Mouse (Mus musculus) gastrocnemius, postnatal 36 days (tissue): ENCODE data around the gene Zfp26. TPM values are rescaled to one million over a fixed set of nuclear protein-coding genes. Genes with fewer than 3 reads are reported as not detected.

Experiments
- DNase-seq, 2 experiments: peaks; one replicate each; pipeline ENCODE4 v3.0.0; 2022
- intact Hi-C: fragments of 180-260 bp; cut with DNase I; formaldehyde crosslinking; loops from one replicate; pipeline ENCODE4 v1.15.1; 2025
- long read RNA-seq, 2 experiments: library from polyadenylated mRNA; stranded (forward); transcript quantifications; one replicate each; pipeline ENCODE4 v2.0.0; 2021
- total RNA-seq, 2 experiments: library from RNA; stranded (reverse); gene quantifications; 2 replicates each; pipeline ENCODE4 v1.2.3; 2021

Gene Zfp26
- total RNA-seq, result 1 to 10 TPM; 7.6 to 9.4 TPM
- long read RNA-seq, experiment 1, partial matches to known transcripts, result 0 of 3 reads
- long read RNA-seq, experiment 1, other reads (novel, unspliced or antisense), result 3 of 3 reads
- long read RNA-seq, experiment 2, full-length matches to known transcripts, result 1 of 11 reads
- long read RNA-seq, experiment 2, partial matches to known transcripts, result 0 of 11 reads
- long read RNA-seq, experiment 2, other reads (novel, unspliced or antisense), result 10 of 11 reads

DNA sequence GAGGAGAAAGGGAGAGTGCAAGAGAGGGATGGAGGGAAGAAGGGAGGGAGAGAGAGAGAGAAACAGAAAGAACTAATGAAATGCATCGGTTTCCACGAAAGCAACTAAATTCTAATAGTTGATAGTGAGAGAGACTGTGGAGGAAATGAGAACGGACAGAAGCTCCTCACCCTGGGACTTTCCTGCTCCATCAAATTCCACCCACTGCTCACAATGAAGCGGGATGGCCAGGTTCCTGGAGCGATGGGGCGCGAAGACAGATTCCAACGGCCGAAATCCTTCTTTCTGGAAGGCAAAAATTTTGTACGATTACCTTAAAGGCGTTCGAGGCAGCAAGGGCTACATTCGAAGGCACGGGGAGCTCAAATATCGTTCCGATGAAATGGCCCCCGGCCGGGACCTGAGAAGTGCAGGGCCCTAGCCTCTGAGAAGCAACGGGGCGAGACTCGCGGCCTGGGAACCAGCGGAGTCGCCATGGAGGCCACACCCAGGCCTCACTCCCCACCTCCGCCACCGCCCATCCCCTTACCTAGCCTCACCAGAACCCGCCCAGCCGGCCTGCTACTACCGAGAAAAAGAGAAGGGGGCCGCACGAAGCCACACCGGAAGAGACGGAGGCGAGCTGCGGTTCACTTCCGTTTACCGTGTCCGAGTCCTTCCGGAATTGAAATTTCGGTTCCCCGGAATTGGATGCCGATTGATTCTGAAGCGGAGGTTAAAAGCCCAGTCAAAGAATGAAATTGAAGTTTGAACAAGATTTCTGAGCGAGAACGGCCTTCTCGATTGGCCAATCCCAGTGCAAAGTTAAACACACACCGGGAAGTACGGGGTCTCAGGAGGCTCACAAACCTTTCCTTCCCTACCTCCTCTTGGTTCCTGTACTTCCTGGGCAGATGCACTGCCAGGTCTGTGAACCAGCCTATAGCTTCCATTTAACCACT, at the start of gene Zfp26:
Gene Zfp26 (minus strand): TSS at position 786 of the 941 bp plus-strand sequence.
- DNase-seq, result peak; percentile 50 to 66
- intact Hi-C loops, result loop anchor here (10.0 kb wide), 3 partner anchors 145 to 1615 kb away; partner anchors contain the start of genes Gm49318 and Zfp653

DNA sequence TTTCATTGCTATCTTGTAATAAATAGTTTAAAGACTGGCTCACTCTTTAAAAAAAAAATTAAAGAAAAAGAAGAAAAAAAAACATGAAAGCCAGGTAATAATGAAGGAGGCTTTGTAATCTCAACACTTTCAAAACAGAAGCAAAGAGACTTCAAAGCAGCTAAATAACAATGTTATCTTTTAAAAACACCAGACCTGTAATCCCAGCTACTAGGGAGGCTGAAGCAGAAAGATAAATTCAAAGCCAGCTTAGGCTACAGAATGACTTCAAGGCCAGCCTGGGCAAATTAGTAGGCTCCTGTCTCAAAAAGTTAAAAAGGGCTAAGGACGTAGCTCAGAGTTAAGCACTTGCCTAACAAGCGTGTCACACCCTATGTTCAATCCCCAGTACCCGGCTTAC, 49.7 kb upstream of the Zfp26 start:
- DNase-seq, result no peak
- intact Hi-C loops, result no loop called here

DNA sequence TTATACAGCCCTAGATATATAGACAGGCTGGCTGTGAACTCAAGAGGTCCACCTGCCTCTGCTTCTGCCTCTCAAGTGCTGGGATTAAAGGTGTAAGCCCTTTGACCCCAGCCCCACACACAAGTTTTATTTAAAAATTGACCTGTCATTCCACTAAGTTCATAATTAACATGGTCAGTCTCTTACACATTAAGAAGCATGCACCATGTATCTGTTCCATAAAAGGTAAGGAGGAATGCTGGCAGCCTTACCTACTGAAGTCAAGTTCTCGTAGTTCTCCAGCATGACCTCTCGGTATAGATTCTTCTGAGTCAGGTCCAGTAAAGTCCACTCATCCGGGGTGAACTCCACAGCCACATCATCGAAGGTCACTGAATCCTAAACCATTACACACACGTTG, 44.8 kb upstream of the Zfp26 start:
- intact Hi-C loops, result no loop called here
- DNase-seq, result no peak

DNA sequence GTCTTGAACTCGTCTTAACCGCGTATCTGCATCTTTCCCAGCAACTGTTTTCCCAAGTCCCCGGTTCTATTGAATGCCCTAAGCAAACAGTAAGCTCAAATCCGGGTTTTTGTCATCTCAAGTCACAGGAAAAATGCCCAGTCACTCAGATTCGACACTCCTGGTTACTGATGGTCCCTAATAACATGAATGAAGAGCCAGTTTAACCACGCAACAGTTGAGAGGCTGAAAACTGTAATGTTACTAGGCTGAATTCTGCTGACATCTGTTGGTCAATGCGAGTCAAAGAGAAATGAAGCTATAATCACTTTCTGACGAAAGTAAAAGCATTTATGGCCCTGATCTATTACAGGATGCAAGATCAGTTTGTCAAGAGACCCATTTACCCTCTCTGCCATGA, 33.3 kb upstream of the Zfp26 start:
- intact Hi-C loops, result no loop called here
- DNase-seq, result no peak

DNA sequence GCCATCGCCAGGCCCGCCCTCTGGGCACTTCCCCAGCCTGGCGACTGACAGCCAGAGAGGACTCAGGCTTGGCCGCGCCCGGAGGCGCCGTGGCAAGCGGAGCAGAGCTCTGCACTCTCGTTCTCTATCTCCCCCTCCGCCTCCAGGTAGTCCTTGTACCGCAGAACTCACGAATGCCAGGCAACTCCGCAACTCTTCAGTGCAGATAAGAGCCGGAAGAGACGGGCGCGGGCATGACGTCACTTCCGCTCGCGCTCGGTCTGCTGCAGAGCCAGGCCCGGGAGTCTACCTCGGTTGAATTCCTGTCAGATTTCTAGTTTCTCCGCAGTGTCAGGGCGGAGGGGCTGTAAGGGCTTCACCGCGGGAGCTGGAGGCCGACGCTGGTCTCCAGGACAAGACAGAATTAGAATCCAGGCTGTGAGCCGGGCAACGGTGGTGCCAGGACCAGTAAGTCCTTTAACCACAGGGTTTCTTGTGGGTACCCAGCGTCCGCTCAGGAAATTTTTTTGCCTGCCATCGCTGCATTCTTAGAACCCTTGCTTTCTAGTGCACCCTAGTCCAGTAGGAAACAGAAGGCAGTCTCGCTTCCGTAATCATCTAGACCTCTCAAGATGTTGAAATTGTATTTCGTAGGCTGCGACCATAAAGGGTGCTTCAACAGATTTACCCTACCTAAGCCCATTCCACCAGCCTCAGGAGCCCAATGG, 32.7 kb upstream of the Zfp26 start, which contains the start of gene Zfp426:
Gene Zfp426 (minus strand): TSS at position 220 of the 707 bp plus-strand sequence.
- DNase-seq, result peak; percentile 67 to 86
- intact Hi-C loops, result no loop called here

DNA sequence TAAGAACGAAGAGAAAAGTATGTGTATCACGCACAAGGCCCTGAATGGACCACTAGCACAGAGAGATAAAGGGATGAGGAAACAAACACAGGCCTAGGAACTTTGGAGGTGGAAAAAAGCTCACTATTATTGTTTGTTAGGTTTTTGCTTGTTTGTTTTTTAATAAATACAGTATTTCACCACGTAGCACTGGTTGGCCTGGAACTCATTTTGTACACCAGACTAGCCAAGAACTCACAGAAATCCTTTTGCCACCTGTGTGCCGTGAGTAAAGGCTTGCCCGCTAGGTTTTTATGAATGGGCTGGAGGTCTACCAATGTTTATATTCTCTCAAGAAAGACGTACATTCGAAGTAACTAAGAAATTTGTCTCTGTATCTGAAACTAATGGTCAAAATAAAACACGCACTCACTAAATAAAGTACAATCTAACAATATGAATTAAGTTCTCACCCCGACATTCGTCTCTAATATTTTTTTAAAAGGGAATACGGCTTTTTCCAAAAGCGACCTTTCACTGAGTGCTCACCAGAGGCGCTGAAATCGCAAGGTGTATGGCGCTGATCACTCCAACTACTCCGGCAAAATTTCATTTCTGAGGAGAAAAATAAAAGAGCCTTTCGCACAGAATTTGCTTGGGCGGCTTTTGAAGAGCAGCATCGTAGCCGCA, 32.0 kb upstream of the Zfp26 start:
- intact Hi-C loops, result no loop called here
- DNase-seq, result no peak

DNA sequence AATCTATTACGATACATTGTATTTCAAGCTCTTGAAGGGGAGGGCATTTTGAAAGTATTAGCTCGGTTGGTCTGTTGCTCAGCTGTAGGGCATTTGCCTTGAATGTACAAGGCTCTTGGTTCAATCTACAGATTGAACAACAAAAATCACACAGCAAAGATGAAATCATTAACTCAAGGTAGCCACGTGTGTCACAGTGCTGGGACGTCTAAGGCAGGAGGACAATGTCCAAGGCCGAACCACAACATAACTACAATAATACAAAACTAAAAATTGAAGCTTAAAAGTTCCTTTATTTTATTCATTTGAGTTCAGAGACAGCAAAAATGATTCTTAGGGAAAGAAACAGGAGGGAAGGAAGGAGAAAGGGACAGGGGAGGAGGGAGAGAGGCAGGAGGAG, 29.6 kb upstream of the Zfp26 start:
- DNase-seq, result no peak
- intact Hi-C loops, result no loop called here

DNA sequence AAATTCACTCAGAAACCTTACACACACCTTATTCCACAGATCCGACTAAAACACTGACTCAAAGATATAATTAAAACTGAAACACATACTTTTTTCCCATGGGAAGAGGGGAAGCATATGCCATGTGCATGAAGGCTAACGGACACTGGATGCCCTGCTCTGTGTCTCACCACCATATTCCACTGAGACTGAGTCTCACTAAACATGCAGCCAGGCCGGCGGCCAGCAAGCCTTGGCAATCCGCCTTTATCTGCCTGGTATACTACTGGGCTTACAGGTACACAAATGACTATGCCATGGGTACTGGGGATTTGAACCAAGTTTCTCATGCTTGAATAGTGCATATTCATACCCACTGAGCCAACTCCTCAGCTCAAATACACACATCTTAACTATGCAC, 19.4 kb upstream of the Zfp26 start:
- intact Hi-C loops, result no loop called here
- DNase-seq, result no peak

DNA sequence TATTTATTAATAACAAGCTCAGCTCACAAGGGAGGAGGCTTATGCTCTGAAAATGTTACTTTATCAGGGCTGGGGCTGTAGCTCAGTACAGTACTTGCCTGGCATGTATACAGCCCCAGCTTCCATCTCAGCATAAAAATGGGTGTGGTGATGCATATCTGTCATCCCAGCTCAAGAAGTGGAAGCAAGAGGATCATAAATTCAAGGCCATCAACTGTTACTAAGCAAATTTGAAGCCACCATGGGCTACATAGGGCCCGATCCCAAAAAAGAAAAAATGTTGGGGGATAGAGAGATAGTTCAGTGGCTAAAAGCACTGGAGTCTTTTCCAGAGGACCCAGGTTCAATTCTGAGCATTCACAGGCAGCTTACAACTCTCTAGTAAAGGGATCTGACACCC, 16.7 kb upstream of the Zfp26 start:
- intact Hi-C loops, result no loop called here
- no peak for DNase-seq

DNA sequence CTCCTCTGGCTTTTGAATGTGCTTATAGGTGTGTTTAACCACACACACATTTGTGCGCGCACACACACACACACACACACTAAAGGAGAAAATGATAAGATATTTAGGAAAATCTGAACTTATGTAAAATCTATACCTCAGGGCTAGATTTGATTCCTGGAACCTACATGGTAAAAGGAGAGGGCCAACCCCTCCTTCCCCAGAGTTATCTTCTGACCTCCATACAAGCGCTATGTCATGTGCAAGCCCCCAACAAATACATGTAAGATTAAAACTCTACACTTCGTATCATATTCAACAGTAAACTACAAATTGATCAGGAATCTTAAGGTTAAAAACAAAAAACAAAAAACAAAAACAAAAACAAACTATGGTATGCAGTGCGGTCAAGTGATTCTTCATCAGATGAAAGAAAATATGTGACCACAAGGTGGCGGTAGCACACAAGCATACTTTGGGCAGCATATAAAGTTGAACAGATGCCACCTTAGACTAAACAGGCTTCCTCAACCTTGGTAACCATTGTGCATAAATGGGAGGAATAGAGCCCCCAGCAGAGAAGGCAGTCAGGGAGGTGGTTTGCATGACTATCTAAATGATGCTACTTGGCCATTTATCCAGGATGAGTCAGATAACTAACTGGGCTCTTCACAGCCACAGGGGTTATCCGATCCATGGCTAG, 6.9 kb upstream of the Zfp26 start:
- DNase-seq, result peak in 1 of 2 experiments; percentile 30
- intact Hi-C loops, result loop anchor here (2.0 to 10.0 kb wide), 4 partner anchors 78 to 368 kb away; partner anchors contain the start of gene Pin1

DNA sequence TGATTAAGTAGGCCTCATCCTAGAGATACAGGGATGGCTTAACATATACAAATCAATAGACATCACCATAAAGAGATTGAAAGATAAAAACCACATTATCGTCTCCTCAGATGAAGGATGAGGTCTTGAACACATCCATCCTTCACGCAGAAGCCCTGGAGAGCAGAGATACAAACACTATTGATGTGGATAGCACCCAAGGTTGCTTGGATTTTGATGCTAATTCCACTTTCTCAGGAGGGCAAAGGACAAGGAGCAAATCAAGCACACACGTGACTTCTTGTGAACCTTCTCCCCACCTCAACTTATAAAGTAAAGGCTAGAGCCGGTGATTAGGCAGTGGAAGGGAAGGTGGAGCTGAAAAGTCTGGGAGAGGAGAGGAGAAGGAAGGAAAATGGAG, 6.3 kb downstream of the Zfp26 start:
- no peak for DNase-seq
- intact Hi-C loops, result loop anchor here (10.0 kb wide), 1 partner anchor 1621 kb away; the partner anchor contains the start of genes Gm49318 and Zfp653

DNA sequence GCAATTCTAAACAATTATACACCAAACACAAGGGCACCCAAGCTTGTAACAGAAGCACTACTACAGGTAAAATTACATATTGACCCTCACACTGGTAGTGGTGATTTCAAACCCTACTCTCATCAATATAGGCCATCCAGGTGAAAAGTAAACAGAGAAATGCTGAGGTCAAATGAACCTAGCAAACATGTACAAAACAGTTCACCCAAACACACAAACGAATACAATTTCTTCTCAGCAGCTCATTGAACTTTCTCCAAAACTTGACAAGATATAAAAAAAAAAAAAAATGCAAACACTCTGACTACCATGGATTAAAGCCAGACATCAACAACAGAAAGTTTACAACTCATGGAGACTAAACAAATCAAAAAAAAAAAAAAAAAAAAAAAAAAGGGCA, 8.5 kb downstream of the Zfp26 start:
- no peak for DNase-seq
- intact Hi-C loops, result loop anchor here (10.0 kb wide), 1 partner anchor 1623 kb away; the partner anchor contains the start of genes Gm49318 and Zfp653

DNA sequence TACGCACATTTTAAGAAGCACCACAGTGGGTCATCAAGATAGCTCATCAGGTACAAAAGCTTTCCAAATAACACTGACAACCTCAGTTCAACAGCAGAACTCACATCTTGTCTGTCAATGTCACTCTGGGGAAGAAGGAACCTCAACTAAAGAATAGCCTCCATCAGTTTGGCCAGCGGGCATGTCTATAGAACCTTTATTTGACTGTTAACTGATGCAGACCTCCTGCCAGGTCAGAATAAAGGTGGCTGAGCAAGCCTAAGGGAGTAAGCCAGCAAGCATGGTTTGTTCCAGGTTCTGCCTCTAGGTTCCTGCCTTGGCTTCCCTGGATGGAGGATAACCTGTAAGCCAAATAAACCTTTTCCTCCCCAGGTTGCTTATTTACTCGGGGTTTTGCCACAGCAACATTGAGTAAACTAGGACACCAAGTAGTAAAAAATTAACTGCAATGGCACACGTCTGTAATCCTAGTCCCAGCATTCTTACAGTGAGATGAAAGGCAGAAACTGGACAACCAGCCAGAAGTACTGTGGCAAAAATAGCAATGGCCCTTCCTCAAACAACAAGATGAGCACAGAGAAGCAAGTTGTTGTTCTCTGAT, 16.7 kb downstream of the Zfp26 start:
- DNase-seq, result no peak
- intact Hi-C loops, result no loop called here

DNA sequence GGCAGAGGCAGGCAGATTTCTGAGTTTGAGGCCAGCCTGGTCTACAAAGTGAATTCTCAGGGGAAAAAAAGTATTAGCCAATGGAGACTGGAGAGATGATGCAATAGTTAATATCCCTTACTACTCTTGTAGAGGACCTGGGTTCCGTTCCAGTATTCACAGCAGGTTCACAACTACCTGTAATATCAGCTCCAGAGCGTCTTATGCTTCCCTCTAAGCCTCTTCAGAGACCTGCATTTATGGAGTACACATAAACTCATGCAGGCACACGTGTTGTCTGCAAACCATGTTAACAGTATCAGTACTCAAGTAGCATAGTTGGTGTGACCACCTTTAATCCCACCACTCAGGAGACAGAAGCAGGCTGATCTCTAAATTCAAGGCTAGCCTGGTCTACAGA, 30.0 kb downstream of the Zfp26 start:
- intact Hi-C loops, result no loop called here
- no peak for DNase-seq

DNA sequence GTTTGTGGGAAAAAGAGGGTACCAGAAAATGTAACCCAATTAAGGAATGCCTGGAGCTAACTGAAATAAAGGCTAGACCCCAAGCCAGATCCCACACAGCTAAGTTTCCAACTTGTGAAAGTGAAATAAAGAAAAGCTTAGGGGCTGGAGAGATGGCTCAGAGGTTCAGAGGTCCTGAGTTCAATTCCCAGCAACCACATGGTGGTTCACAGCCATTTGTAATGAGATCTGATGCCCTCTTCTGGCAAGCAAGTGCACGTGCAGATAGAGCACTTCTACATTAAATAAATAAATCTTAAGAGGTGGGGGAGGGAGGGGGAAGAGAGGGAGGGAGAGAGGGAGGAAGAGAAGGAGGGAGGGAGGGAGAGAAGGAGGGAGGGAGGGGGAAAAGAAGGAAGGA, 48.5 kb downstream of the Zfp26 start:
- no peak for DNase-seq
- intact Hi-C loops, result no loop called here

DNA sequence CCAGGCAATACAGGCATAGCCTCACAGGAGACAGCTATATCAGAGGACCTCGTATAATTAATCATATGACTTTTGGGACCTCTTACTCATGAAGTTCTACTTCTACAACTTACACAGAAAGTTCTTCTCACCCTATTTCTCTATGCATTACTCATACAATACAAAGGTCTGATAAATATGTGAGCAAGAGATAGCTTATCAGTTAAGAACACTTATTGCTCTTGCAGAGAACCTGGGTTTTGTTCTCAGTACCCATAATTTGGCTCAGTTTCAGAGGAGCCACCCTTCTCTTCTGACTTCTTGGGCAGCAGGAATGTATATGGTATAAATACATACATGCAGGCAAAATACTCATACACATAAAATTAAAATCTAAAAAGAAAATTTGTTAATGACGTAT, 50.6 kb downstream of the Zfp26 start:
- intact Hi-C loops, result no loop called here
- DNase-seq, result no peak

DNA sequence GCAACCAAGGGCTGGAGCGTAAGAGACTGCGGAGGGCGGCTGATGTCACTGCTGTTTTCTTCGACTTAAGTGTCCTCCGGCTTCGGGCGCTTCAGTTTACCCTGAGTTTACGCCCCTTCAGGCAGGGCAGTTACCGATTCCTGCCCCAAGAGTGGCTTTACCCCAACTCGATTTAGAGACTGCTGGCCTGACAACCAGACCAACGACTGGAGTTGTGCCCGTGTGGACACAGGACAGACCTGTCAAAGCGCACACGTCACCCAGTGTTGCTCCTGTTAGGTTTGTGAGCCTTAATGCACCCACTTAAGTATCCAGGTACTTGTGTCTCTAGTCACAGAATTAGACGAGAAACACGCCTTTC, 74.6 kb downstream of the Zfp26 start:
- intact Hi-C loops, result no loop called here
- DNase-seq, result no peak

DNA sequence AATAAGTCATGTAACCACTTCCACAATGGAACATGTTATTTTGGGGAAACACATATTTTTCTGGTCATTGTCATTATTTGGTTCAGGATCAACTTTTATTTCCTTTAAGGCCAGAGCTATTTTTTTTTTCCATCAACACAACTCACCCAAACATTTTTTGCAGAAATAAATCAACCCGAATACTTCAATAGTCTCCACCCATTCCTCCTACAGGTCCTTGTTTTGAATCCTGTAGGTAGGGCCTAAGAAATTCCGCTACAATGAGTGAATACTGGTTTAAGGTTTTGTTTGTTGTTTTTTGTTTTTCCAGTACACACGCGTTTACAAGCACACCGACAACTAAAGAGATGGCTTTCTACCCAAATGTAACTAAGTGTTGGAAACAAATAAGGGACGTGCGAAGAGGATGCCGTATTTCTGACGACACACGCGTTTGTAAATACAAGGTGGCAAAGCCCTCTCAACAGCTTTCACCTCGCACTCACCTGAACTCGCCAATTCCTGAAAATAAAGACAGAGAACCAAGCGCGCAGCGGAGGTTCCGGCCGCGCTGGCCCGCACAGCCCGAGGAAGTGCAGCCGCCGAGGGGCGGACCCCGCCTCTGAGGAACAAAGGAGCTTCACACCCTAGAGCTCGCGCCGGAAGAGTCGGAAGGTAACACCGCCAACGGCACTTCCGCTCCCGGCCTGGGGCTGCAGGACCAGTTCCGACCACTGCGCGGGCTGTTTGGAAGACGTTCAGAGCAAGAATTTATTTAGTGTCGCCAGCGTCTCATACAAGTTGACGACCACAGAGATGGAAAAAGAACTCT, 75.2 kb downstream of the Zfp26 start, which contains the start of gene Zfp560:
Gene Zfp560 (minus strand): TSS at position 646 of the 811 bp plus-strand sequence.
- intact Hi-C loops, result no loop called here
- DNase-seq, result peak; percentile 81 to 89
